Comparison of ENCODE assay signal across 16 mouse cellular contexts in the genomic region with DNA sequence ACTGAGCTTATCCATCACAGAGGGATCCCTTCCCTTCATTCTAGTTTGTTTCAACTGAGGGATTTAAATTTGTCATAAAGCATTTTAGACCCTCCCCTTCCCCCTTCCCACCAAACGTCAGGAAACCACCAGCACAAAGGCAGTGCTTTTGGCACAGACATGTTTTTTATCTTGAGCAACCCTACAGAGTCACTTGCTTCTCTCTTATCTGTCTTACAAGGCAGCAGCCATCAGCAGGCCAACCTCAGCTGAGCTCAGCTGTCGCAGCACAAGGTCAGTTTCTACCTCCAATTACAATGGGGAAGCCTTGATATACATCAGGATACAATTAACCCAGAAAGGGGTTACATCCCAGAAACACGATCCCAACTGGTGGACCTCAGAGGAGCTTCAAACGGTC. TPM values are rescaled to one million over a fixed set of nuclear protein-coding genes. Genes with fewer than 3 reads are reported as not detected.
DNase-seq lines count a peak whose midpoint lies in the region; ATAC-seq and TF ChIP-seq lines count a peak whose summit lies in the region.
"Had no signal": no experiment of that assay in that cellular context is flagged by ENCODE, and none has a peak within 500 bp of the region (broad histone marks: within the 10 kb centered on the region; RNA-seq: fewer than 3 reads in every experiment).

No protein-coding gene starts in this region.

- 24% methylated on average over 4 of the region's 4 CpGs for WGBS in heart, embryonic 15.5 days
- 20% methylated on average over 4 of the region's 4 CpGs for WGBS in embryonic facial prominence, embryonic 11.5 days
- WGBS in liver, embryonic 13.5 days (ENCODE audit: insufficient replicate concordance), result 9% methylated on average over 4 of the region's 4 CpGs

- H3K4me3 ChIP-seq in heart, embryonic 15.5 days, result no peak overlapping the region
- no peak overlapping the region for H3K4me3 ChIP-seq in embryonic facial prominence, embryonic 11.5 days (ENCODE audit: low read depth, low read length)
- no peak overlapping the region for H3K4me3 ChIP-seq in liver, embryonic 13.5 days (replicated peaks)
- H3K4me3 ChIP-seq in layer of hippocampus, adult 2 months, result no peak overlapping the region
- H3K4me3 ChIP-seq: embryonic facial prominence, embryonic 15.5 days; left cerebral cortex, adult 2 months; neural tube, embryonic 15.5 days had no signal

- no peaks in the 10 kb centered on the region for H3K36me3 ChIP-seq in heart, embryonic 15.5 days
- H3K36me3 ChIP-seq in embryonic facial prominence, embryonic 11.5 days (replicated peaks; ENCODE audit: control insufficient read depth, insufficient read depth, low read depth, low read length), result no peaks in the 10 kb centered on the region
- H3K36me3 ChIP-seq in liver, embryonic 13.5 days, result 0 out of 2 replicates have a peak, but pooled peaks cover 2% of the 10 kb centered on the region
- H3K36me3 ChIP-seq: embryonic facial prominence, embryonic 15.5 days; neural tube, embryonic 15.5 days had no signal

- no peak for TF ChIP-seq CTCF in layer of hippocampus, adult 2 months (conservative IDR thresholded peaks at IDR 0.05)

- H3K4me2 ChIP-seq in heart, embryonic 15.5 days, result no peak overlapping the region
- H3K4me2 ChIP-seq in embryonic facial prominence, embryonic 11.5 days (ENCODE audit: low read depth, low read length), result no peak overlapping the region
- peak overlapping the region; percentile 30 for H3K4me2 ChIP-seq in liver, embryonic 13.5 days
- H3K4me2 ChIP-seq: embryonic facial prominence, embryonic 15.5 days; neural tube, embryonic 15.5 days had no signal

- no peak overlapping the region for H3K9ac ChIP-seq in heart, embryonic 15.5 days
- no peak overlapping the region for H3K9ac ChIP-seq in embryonic facial prominence, embryonic 11.5 days (replicated peaks; ENCODE audit: low read length)
- peak overlapping the region; percentile 31 for H3K9ac ChIP-seq in liver, embryonic 13.5 days
- H3K9ac ChIP-seq: embryonic facial prominence, embryonic 15.5 days; neural tube, embryonic 15.5 days had no signal

- ATAC-seq in heart, embryonic 15.5 days (replicated peaks; ENCODE audit: insufficient number of reproducible peaks, insufficient read depth, low FRiP score, low read depth), result no peak
- ATAC-seq in embryonic facial prominence, embryonic 11.5 days (replicated peaks; ENCODE audit: insufficient number of reproducible peaks, low FRiP score, low TSS enrichment, low read depth), result no peak
- ATAC-seq in liver, embryonic 13.5 days (ENCODE audit: low read depth), result peak; percentile 67
- ATAC-seq: Patski had no signal

- peak overlapping the region; percentile 43; the same call in 1 of the 2 replicates for H3K27ac ChIP-seq in heart, embryonic 15.5 days
- no peak overlapping the region for H3K27ac ChIP-seq in embryonic facial prominence, embryonic 11.5 days (replicated peaks; ENCODE audit: low read depth, low read length)
- H3K27ac ChIP-seq in liver, embryonic 13.5 days, result peak overlapping the region; percentile 82
- H3K27ac ChIP-seq in layer of hippocampus, adult 2 months, result no peak overlapping the region; the same call in 1 of the 2 replicates
- H3K27ac ChIP-seq: left cerebral cortex, adult 2 months; macrophage; neural tube, embryonic 15.5 days had no signal

- H3K9me3 ChIP-seq in heart, embryonic 15.5 days (replicated peaks), result no peaks in the 10 kb centered on the region
- no peaks in the 10 kb centered on the region for H3K9me3 ChIP-seq in embryonic facial prominence, embryonic 11.5 days (replicated peaks; ENCODE audit: control insufficient read depth, low read length)
- H3K9me3 ChIP-seq in liver, embryonic 13.5 days (replicated peaks), result no peaks in the 10 kb centered on the region
- H3K9me3 ChIP-seq: embryonic facial prominence, embryonic 15.5 days; neural tube, embryonic 15.5 days had no signal

- peaks cover 33% of the 10 kb centered on the region for H3K4me1 ChIP-seq in heart, embryonic 15.5 days (replicated peaks)
- H3K4me1 ChIP-seq in embryonic facial prominence, embryonic 11.5 days (ENCODE audit: control insufficient read depth, insufficient read depth, low read length), result peaks cover 8% of the 10 kb centered on the region
- H3K4me1 ChIP-seq in liver, embryonic 13.5 days (replicated peaks), result peaks cover 77% of the 10 kb centered on the region

- no peak for DNase-seq in heart, postnatal 14 days
- peak; percentile 89 for DNase-seq in MEL-GATA-1-ER (ENCODE audit: extremely low read depth, low read depth)
- peak; percentile 31 for DNase-seq in embryonic facial prominence, embryonic 11.5 days (ENCODE audit: low spot score)
- DNase-seq in liver, embryonic 13.5 days, result peak; percentile 28
- DNase-seq in layer of hippocampus, adult 2 months (ENCODE audit: low spot score in 2 of 2), result no peak
- no peak for DNase-seq in gastrocnemius, postnatal 4 days (ENCODE audit: low spot score in 2 of 2)
- no peak for DNase-seq in natural killer cell, adult 2 months (ENCODE audit: low spot score in 2 of 2)
- DNase-seq: cerebellum, postnatal 25 days; heart, adult 11 months; right cerebral cortex, adult 18-20 months had no signal

- intact Hi-C loops in heart, postnatal 14 days (cut with DNase I), result no loop called here

- no peaks in the 10 kb centered on the region for H3K27me3 ChIP-seq in heart, embryonic 15.5 days
- no peaks in the 10 kb centered on the region for H3K27me3 ChIP-seq in embryonic facial prominence, embryonic 11.5 days (ENCODE audit: control insufficient read depth, insufficient read depth, low read length)
- H3K27me3 ChIP-seq in liver, embryonic 13.5 days, result no peaks in the 10 kb centered on the region
- H3K27me3 ChIP-seq: embryonic facial prominence, embryonic 15.5 days; neural tube, embryonic 15.5 days; Patski had no signal

RNA-seq across cellular contexts. Expression of gene St6galnac3, which starts 33.4 kb away (rescaled TPM):
- 15.8 and 25.5 TPM in 2 replicates for polyA plus RNA-seq in heart, embryonic 15.5 days (2015; fragmentation: Nextera tagmentation; extraction: Ambion mirVana)
- total RNA-seq in heart, postnatal 14 days (2021), result 10 to 100 TPM in 1 of 2 experiments, 1 to 10 TPM in 1; 9.9 to 12.6 TPM
- 55.0 and 61.9 TPM in 2 replicates for polyA plus RNA-seq in embryonic facial prominence, embryonic 11.5 days (2014; fragmentation: Nextera tagmentation; extraction: Ambion mirVana)
- 8.3 and 9.6 TPM in 2 replicates for polyA plus RNA-seq in liver, embryonic 13.5 days (2015; fragmentation: Nextera tagmentation; extraction: Ambion mirVana)
- total RNA-seq in layer of hippocampus, adult 2 months (2021), result 10 to 100 TPM; 25.9 to 27.4 TPM
- total RNA-seq in gastrocnemius, postnatal 4 days (2021), result 10 to 100 TPM; 10.5 to 10.6 TPM

Comparison
In these comparisons a context has a peak if more than half of its experiments do, and no peak if none do; other contexts are left out.
1. H3K27ac ChIP-seq: peak in heart, embryonic 15.5 days (single experiment) and liver, embryonic 13.5 days (single experiment); none in embryonic facial prominence, embryonic 11.5 days (single experiment) and layer of hippocampus, adult 2 months (single experiment).
2. DNase-seq: peak in MEL-GATA-1-ER (single experiment), embryonic facial prominence, embryonic 11.5 days (single experiment) and liver, embryonic 13.5 days (single experiment); none in heart, postnatal 14 days (0 of 2), layer of hippocampus, adult 2 months (0 of 2), gastrocnemius, postnatal 4 days (0 of 2) and natural killer cell, adult 2 months (0 of 2).